Mouse (Mus musculus) ovary, adult 18-20 months (tissue): ENCODE data around the gene Tiprl.
A peak's percentile ranks its signal among the peaks of the same experiment; 100 is the strongest.

ENCODE experiments used
- DNase-seq: peaks from one replicate; pipeline ENCODE4 v3.0.0; 2022; ENCODE audit warnings: low spot score, mixed read lengths

Gene Tiprl

DNA sequence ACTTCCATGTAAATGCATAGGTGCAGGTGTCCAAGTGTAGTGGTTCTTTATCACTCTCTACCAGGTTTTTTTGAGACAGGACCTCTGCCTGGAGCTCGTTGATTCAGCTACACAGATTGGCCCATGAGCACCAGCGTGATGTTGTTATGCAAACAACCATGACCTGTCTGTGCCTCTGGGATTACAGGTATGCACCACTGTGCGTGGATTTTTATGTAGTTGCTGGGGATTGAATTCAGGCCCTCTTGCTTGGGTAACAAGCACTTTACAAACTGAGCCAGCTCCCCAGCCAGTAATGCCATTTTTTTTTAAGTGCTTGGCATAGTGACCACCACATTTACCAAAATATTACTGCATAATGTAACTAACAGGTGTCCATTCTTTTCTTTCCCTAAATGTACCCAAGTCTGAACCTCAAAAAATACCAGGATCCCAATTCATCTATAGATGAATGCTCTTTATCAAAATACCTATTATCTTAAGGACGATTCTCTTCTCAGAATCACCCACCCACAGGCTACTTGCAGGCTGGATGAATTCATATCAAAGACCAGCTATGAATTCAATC, 35.3 kb downstream of the Tiprl start:
- no peak for DNase-seq

DNA sequence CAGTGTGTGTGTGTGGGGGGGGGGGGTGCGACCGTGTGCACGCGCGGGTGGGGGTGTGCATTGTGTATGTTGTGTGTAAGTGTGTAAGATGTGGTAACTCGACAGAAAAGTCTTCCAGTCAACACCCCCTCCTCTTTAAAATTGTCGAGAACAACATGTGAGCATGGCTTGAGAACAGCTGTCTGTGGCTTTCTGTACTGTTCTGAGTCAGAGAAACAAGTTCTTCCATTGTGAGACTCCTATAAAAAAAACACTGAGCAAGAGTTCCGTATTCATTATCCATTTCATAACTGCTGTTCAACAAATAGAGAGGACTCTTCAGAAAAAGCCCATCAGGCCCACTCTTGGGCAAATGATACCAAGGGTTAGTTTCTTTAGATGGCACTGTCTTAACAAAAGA, 36.0 kb downstream of the Tiprl start:
- DNase-seq = no peak

DNA sequence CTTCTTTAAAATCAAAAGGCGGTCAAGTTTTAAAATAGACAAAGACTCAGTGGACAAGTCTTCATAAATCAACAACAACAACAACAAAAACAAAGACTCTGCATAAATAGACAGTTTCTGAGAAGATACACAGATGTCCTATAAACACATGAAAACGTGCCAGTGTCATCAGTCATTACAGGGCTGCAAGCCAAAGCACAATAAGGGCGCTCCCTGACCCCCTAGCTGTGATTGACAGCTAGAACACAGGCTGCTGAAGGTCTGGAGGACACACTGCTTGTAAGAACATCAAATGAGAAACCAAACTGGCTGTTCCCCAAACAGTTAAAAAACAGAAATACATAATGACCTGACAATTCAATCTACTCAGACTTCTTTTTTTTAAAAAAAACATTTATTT, 37.2 kb downstream of the Tiprl start:
- no peak for DNase-seq

DNA sequence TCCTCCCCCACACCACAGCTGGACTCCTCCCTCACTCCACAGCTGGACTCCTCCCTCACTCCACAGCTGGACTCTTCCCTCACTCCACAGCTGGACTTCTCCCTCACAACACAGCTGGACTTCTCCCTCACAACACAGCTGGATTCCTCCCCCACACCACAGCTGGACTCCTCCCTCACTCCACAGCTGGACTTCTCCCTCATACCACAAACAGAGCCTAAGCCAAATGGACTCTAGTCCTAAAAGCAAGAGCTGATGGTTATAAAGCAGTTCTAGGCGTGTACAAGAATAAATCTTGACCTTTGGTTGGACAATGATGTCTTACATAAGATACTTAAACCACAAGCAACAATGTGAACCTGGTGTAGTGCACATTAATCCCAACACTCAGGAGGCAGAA, 37.8 kb downstream of the Tiprl start:
- DNase-seq = no peak

DNA sequence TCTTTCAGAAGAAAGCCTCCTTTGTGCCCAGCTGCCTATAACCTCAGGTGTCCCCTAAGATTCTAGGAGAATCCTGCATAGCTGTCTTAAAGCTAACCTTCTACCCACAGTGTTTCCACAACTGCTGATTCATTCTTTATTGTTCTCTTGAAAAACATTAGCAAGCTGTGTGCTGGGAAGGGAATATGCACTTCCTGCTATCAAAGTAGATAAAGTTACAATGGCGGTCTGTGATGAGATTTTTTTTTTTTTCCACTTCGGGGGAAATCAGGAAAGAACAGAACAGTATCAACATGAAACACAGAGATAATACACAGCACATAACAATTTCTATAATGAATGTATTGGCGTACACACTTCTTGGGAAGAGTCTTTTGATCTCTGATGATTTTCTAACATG, 38.9 kb downstream of the Tiprl start:
- DNase-seq = no peak

DNA sequence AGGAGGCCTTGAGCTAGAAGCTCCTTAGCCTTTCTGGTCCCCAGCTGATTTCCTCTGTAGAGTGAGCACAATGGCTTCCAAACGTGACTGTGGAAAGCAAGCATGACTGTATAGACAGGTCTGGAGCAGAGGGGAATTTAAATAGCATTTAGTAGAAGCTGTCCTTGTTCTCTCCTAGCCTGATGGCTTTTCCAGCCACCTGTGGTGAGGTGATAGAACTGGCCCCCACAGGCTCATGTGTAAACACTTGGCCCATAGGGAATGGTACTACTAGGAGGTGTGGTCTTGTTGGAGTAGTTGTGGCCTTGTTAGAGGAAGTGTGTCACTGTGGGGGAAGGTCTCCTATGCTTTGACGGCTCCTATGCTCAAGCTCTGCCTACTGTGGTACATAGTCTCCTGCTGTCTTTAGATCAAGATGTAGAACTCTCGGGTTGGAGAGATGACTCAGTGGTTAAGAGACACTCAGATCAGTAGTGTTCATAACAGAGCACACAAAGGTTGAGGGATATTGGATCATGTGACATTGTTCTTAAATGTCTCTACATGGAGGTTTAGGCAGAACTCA, 41.3 kb downstream of the Tiprl start:
- DNase-seq = no peak

DNA sequence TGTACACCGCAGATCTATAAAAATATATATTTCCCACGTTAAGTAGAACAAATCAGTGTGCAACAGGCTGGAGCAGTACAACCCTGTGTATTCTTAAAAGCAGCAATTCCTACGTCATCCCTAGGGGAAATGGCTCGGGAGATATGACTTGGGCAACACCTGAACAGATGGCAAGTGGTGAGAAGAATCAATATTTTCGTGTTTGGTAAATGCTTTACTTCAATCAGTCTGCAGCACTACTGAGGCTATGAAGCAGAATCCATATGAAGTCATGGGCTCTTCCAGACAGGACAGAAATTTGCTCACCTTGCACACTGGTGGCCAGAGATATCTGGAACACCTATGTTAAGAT, 42.2 kb downstream of the Tiprl start:
- DNase-seq = no peak

DNA sequence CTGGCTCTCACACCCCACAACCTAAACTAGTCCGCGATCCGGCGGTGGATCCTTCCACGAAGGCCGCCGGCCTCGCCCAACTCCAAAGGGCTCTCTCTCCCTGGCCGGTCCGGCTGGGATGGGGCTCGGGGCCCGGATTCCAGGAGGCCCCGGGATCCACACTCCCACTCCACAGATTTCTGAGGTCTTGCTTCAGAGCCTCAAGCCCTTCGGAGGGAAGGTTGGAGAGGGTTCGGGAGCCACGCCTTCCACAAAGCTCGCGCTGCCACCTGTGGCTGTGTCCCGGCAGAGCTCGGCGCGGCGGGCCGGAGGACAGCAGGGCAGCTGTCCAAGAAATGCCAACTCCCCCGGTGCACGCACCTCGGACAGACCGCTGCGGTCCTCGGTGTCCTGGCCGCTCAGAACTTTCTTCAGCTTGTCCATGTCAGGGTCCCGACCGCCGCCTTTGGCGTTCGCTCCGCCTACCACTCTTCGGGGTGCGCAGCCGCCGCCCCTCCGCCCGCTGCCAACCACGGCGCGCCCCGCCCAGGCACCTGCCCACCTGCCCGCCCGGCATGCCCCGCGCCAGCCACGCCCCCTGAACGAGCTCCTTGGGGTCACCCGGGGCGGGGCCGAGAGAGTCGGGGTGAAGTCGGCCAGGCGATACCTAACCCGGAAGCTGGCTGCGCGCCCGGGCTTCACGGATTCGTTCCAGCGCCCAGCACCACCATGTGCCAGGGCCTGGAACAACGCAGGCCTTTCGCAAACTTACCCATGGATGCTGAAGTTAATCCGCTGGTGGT, 42.7 kb downstream of the Tiprl start, which contains the start of gene Sft2d2:
TSS of gene Sft2d2 (minus strand) at position 559 of the 782 bp plus-strand sequence.
- DNase-seq = peak; percentile 91

DNA sequence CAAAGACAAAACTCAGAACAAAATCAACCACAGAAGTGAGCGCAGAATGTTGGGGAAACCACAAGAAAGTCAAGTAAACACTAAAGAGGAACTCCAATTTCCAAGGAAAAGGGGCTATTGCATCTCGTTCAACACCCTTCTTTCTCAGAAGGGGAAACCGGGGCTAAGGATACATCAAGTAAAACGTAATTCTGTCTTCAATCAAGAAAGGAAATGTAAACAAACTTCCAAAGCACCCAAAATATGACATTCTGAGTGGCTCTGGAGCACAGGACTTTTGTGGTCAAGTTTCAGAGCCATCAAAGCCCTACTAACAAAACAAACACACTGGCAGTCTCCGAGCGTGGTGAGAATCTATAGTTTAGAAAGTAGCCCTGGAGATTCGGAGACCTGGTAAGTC, 43.4 kb downstream of the Tiprl start:
- DNase-seq = no peak

DNA sequence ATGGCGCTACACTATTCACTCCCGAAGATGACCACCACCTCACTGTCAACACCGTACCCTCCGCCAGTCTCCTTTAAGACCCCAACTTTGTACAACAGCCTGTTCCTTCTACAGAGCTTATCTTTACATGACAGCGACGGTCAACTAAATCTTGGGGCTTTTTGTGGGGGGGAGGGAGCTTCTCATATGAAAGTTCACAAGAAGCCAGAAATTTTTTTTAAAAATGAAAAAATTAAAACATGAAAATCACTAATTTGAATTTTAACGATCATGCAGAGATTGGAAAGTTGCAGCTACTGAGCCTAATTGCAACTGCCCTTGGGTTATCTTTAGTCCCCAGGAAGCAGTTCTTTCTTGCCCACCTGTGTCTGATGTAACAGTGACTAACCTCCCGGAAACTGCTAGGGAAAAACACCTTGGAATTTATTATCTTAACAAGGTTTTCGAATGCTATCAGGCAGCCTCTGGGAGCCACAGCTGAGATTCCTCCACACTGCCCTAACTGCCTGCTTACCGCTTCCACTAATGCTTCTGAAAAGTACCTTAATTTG, 44.0 kb downstream of the Tiprl start:
- DNase-seq = no peak

DNA sequence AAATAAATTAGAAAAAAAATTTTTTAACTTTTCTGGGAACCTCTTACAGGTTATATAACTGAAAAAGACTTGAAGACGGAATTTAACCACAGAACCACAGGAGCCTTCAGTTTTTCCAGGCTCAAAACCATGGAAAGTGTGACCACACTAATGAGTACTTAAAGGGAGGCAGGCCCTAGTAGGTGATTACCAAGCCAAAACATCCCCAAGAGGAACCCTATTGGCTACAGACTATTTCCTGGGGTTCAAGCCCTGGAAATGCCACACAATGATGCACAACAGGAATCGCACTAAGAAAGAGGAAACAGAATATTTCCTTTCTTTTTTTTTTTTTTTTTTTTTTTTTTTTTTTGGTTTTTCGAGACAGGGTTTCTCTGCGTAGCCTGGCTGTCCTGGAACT, 44.7 kb downstream of the Tiprl start:
- no peak for DNase-seq

DNA sequence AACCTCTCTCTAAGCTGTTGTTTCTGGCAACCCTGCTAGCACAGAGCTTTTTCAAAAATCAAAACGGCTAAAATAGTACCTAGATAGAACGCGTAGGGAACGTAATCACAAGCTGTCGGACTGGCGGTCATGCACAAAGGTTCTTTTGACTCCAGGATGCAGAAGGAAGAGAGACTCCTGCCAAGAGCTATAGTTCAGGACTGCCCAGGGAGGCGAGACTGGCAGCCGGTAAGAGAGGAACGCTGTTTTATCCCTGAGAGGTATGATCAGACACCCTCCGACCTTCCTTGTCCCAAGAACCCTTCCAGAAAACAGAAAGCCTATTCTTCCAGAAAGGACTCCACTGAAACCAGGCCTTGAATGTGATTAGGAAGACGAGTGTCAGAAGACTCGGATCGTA, 45.2 kb downstream of the Tiprl start:
- no peak for DNase-seq

DNA sequence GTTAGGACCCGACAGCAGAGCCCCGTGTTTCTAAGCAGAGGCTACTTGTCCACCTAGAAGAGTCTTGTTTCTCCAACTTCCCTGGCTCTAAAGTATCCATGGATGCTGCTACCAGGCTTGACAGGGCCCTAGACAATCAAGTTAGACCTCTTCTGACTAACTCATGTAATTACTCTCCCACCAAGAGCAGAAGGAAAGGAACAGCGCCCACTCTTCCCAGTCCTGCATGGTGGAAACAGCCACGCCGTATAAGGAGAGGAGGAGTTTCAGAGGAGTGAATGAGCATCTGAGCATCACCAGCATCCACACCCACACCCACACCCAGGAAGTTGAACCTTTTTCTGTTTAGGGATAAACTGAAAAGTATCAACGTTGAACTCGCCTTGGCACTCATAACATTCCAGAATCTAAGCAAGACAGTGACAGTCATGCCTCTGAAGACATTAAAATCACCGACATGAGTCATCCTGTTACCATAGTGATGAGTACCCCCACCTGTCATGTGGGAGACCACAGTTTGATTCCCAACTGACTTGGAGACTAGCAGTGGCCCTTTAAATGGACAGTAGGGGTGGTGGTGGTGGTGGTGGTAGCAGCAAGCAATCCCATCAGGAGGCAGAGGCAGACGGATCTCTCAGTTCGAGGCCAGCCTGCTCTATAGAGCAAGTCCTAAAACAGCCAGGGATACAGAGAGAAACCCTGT, 46.1 kb downstream of the Tiprl start:
- no peak for DNase-seq

DNA sequence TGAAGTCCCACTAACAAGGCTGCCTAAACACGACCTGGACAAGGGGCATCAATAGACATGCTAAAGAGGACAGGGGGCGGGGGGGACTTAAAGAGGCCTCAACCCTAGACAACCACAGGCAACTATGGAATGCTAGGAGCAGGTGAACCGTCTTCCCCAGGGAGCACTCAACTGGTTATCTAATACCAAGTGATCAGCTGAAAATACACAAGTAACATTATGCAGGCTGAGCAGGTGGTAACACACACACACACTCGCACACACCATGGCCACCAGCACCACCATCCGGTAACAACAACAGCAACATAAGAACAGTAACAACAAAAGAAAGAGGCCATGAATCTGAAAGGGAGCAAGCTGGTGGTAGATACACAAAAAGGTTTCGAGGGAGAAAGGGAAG, 46.7 kb downstream of the Tiprl start:
- no peak for DNase-seq

DNA sequence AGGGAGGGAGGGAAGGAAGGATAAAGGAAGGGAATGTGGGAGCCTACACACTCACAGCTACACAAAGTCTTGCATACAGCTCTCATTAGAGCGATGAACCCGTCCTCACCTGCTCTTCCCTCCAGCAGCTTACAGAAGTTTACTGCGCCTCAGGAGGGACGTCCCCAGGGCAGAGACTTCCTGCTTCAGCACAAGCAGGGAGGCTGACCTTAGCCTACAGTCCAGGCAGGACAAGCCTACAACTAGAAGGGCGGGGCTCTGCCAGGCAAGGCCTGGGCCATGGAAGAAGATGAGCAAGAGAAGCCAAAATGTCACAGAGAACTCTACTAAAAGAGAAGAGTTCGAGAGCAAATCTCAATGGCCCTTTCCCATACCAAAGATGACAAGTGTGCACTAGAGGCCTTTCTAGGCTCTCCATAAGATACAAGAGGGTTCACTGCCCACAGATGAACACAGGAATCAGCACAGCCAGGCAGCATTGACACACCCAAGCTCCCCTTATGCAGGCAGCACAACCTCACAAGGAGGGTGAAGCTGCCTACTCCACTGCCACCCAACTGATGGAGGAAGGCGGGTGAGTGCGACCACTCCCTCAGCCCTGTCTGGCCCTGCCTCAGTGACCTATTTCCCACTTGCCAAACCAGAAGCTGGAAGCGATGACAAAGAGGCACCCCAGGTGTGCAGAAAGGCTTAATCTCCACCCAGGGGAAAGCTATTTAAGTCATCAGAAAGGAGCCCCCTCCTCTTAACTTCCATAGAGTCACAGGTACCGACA, 47.8 kb downstream of the Tiprl start:
- DNase-seq = no peak

DNA sequence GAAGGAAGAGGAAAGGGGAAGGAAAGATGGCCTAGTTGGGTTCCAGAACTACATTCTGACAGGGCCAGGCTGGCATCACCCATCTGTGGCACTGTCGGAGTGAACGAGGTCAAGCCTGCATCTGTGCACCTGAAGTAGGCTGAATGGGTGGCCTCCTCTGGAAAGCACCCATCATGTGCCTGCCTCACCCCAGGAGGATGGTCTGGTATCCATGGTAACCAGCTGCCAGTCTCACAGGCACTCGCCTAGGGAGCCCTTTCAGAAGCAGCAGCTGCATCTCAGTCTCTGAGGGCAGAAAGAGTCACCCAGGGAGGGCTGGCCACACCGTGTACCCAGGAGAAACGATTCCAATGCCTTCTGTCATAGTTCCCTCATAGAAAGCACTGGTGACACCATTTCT, 49.4 kb downstream of the Tiprl start:
- no peak for DNase-seq

DNA sequence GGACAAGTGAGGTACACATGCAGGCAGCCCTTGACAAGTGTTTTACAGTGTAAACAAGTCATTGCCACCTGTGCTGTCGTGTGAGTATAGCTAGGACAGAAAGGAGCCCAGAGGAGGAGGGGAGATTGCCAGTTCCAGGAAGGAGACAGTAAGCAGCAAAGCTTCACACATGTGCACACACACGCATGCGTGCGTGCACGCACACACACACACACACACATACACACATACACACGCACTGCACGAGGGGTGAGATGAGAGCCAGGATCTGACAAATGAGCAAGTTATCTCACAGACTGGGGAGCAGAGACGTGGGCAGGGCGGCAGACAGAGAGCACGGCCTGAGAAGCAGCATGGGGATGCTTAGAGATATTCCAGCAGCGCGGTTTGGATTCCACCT, 50.3 kb downstream of the Tiprl start:
- no peak for DNase-seq

DNA sequence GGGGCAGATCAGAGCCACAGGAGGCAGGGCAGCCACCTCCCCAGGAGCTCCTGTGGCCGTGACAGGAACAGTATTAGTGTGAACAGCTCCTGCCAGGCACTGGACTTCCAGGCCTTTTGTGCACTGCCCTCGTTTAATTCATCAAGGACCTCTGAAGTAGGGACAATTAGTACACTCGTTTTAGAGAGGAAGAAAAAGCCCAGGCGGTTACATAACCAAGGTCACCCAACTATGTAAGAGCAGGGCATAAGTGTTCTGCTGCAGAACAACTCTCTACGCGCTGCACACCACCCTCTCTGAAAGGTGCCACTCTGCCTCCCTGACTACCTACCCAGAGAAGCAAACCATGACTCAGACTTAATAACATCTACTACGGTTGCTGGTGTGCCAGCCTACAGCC, 51.7 kb downstream of the Tiprl start:
- no peak for DNase-seq

DNA sequence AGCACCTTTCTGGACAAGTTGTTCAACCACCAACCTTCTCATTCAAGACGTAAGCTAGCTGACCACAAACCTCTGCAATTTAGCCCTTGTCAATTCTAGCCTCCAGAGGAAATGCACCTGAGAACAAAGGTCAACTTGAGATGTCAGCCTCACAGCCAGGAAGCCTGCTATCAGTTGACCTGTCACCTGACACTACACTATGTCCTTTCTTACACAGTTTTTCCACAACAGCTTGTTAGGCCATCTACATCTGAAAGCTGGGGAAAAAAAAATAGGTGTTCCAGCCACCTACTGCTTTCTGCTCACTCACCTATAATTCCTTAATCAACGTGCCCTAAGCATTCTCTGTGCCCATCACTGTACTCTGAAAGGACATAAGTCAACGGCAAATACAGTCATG, 52.6 kb downstream of the Tiprl start:
- no peak for DNase-seq

DNA sequence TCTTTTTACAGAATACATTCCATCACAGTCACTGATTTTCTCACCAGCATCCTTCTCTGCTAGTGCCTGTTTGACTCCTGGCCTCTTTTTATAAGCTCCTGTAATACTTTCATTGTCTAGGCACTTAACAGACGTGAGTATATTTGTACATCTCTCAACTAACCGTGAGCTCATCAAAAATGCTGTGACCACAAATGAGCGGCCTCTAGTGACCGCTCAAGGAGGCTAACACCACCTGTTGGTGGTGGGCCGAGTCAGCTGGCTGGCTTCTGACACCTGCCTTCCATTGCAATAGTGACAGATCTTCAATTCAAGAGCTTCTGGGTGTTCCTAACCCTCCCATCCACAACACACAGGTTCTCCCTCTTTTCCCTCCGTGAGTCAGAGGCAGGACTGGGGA, 53.4 kb downstream of the Tiprl start:
- DNase-seq = no peak

DNA sequence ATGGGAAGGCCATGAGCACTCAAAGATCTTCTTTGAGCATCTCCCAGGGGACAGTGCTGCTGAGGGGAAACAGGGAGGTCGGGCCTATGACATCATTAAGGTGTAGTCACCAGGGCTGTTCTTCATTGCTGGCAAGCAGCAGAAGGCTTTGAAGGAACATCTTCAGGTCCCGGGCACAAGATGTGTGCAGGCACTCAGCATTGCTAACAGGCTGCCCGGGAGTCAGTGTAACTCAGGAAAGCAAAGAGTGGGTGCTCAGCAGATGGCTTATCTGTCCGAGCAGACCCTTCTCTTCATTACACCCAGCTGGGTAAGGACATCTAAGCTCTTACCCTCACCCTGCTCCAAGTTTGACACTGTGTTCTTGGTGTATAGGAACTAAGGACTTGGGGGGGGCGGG, 57.5 kb downstream of the Tiprl start:
- no peak for DNase-seq

DNA sequence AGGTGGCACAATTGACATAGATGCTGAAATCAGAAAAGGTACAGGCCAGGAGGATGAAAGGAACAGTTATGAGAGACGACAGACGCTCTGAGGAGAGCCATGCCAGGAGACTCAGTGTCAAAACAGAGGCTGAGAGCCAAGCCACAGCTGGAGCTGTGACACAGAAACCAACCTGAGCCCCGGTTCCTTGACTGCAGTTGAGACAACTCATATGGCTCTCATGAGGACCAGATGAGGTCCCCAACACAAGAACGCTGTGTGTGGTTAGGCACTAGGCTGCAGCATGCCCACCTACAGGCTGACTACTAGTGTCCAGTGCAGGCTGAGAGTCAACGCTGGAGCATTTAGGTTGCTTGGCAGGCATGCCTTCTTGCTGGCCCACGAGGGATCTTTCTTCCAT, 58.7 kb downstream of the Tiprl start:
- DNase-seq = no peak
